8 mouse cellular contexts compared by ENCODE assay signal in the genomic region with DNA sequence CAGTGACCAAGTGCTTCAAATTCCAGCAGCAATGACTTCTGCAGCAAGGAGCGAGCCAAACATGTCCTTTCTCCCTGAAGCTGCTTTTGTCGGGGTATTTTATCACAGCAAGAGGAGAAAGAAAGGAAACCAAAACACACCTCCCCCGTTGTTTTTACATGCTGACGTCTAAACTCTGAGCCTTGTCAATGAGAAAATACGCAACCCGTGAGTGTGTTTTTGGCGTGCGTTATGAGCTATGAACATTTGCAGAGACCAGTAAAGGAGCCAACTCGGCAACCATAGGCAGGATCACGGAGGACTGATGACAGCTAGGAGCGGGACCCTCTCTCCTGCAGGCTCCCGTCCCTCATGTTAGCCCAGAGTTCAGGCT. TPM values are rescaled to one million over a fixed set of nuclear protein-coding genes. Genes with fewer than 3 reads are reported as not detected.
A peak's percentile ranks its signal among the peaks of the same experiment; 100 is the strongest.
DNase-seq lines count a peak whose midpoint lies in the region; ATAC-seq and TF ChIP-seq lines count a peak whose summit lies in the region.

No protein-coding gene starts in this region.

- TF ChIP-seq CTCF in cerebellum, adult 2 months (IDR thresholded peaks at IDR 0.05; ENCODE audit: borderline replicate concordance, insufficient read depth, low read depth, low read length), result no peak
- TF ChIP-seq CTCF in thymus, adult 2 months (IDR thresholded peaks at IDR 0.05; ENCODE audit: borderline replicate concordance, control insufficient read depth, extremely low read depth, insufficient read depth, low read length, poor library complexity), result no peak

- H3K9ac ChIP-seq in liver, embryonic 11.5 days (ENCODE audit: low read depth, low read length), result peak overlapping the region; percentile 84

- WGBS in cerebellum, adult 2 months, result under 1% methylated on average over 12 of the region's 12 CpGs
- 1% methylated on average over 12 of the region's 12 CpGs for WGBS in thymus, adult 2 months
- 4% methylated on average over 12 of the region's 12 CpGs for WGBS in liver, embryonic 11.5 days

- no peak overlapping the region for H3K27ac ChIP-seq in cerebellum, adult 2 months (ENCODE audit: insufficient read depth, low read length)
- no peak overlapping the region for H3K27ac ChIP-seq in thymus, adult 2 months (ENCODE audit: control insufficient read depth, insufficient read depth, low read length)
- peak overlapping the region; percentile 88; the same call in 1 of the 2 replicates for H3K27ac ChIP-seq in liver, embryonic 11.5 days (ENCODE audit: low read depth, low read length)

- DNase-seq in cerebellum, adult 2 months, result no peak
- DNase-seq in cerebellum, postnatal 10 days, result no peak
- DNase-seq in thymus, adult 2 months, result no peak
- no peak for DNase-seq in thymus, postnatal 4 days
- no peak for DNase-seq in liver, embryonic 11.5 days (ENCODE audit: low spot score)
- DNase-seq in adrenal gland, postnatal 36 days, result no peak
- no peak for DNase-seq in left cerebral cortex, adult 18-20 months (ENCODE audit: low spot score in 2 of 2)
- no peak for DNase-seq in left cerebral cortex, adult 11 months (ENCODE audit: low spot score)

- no peaks in the 10 kb centered on the region for H3K27me3 ChIP-seq in cerebellum, adult 2 months (ENCODE audit: control insufficient read depth, insufficient read depth, low read length)
- no peaks in the 10 kb centered on the region for H3K27me3 ChIP-seq in thymus, adult 2 months (ENCODE audit: control insufficient read depth, insufficient read depth, low read length)
- no peaks in the 10 kb centered on the region for H3K27me3 ChIP-seq in liver, embryonic 11.5 days (replicated peaks; ENCODE audit: control insufficient read depth, insufficient read depth, low read length)

- H3K36me3 ChIP-seq in thymus, adult 2 months (ENCODE audit: control insufficient read depth, insufficient read depth, low read length), result no peaks in the 10 kb centered on the region
- no peaks in the 10 kb centered on the region for H3K36me3 ChIP-seq in liver, embryonic 11.5 days (ENCODE audit: control insufficient read depth, insufficient read depth, low read length)

- peak overlapping the region; percentile 65 for H3K4me3 ChIP-seq in cerebellum, adult 2 months (replicated peaks; ENCODE audit: insufficient read depth, low read depth, low read length)
- H3K4me3 ChIP-seq in thymus, adult 2 months (ENCODE audit: control insufficient read depth, insufficient read depth, low read length), result peak overlapping the region; percentile 85
- peak overlapping the region; percentile 69 for H3K4me3 ChIP-seq in liver, embryonic 11.5 days (ENCODE audit: low read depth, low read length)

- H3K4me2 ChIP-seq in liver, embryonic 11.5 days, result peak overlapping the region; percentile 97

- H3K9me3 ChIP-seq in liver, embryonic 11.5 days (ENCODE audit: control insufficient read depth, low read length), result no peaks in the 10 kb centered on the region

- no peak for ATAC-seq in liver, embryonic 11.5 days (replicated peaks; ENCODE audit: low FRiP score)

- no peak for TF ChIP-seq POLR2A in cerebellum, adult 2 months (IDR thresholded peaks at IDR 0.05; ENCODE audit: borderline replicate concordance, insufficient read depth, low read length)
- no peak for TF ChIP-seq POLR2A in thymus, adult 2 months (IDR thresholded peaks at IDR 0.05; ENCODE audit: control insufficient read depth, extremely low read depth, insufficient read depth, low read length, poor library complexity)

- no peaks in the 10 kb centered on the region for H3K4me1 ChIP-seq in cerebellum, adult 2 months (ENCODE audit: control insufficient read depth, insufficient read depth, low read length)
- peaks cover 6% of the 10 kb centered on the region for H3K4me1 ChIP-seq in thymus, adult 2 months (replicated peaks; ENCODE audit: control insufficient read depth, insufficient read depth, low read length)
- peaks cover 8% of the 10 kb centered on the region for H3K4me1 ChIP-seq in liver, embryonic 11.5 days (replicated peaks; ENCODE audit: control insufficient read depth, insufficient read depth, low read length)

RNA-seq across cellular contexts. Expression of a gene that starts 0.8 kb away (rescaled TPM):
- 3.2 and 3.6 TPM in 2 replicates for polyA plus RNA-seq in cerebellum, adult 2 months (2012; rRNA removed)
- polyA plus RNA-seq in thymus, adult 2 months (2012; rRNA removed), result 44.8 and 68.0 TPM in 2 replicates
- polyA plus RNA-seq in liver, embryonic 11.5 days (2014; fragmentation: Nextera tagmentation; extraction: Ambion mirVana), result 56.5 and 58.8 TPM in 2 replicates
- total RNA-seq in adrenal gland, postnatal 36 days (2021), result 1 to 10 TPM; 2.9 to 4.3 TPM
- total RNA-seq in left cerebral cortex, adult 18-20 months (2021), result 1 to 10 TPM; 4.0 to 4.4 TPM

RNA-seq across cellular contexts. Expression of a gene that starts 8.5 kb away (rescaled TPM):
- polyA plus RNA-seq in cerebellum, adult 2 months (2012; rRNA removed), result 195 and 218 TPM in 2 replicates
- polyA plus RNA-seq in thymus, adult 2 months (2012; rRNA removed), result 0.08 and 0.24 TPM in 2 replicates
- not detected in 2 replicates for polyA plus RNA-seq in liver, embryonic 11.5 days (2014; fragmentation: Nextera tagmentation; extraction: Ambion mirVana)
- 1 to 10 TPM in 1 of 2 experiments, under 1 TPM in 1; 0.23 to 1.2 TPM for total RNA-seq in adrenal gland, postnatal 36 days (2021)
- 100 to 1,000 TPM in 1 of 2 experiments, 10 to 100 TPM in 1; 93.7 to 101 TPM for total RNA-seq in left cerebral cortex, adult 18-20 months (2021)

RNA-seq across cellular contexts. Expression of a gene that starts 19.6 kb away (rescaled TPM):
- polyA plus RNA-seq in cerebellum, adult 2 months (2012; rRNA removed), result 0.89 and 0.93 TPM in 2 replicates
- 4.3 and 7.0 TPM in 2 replicates for polyA plus RNA-seq in thymus, adult 2 months (2012; rRNA removed)
- polyA plus RNA-seq in liver, embryonic 11.5 days (2014; fragmentation: Nextera tagmentation; extraction: Ambion mirVana), result 0.16 and 0.56 TPM in 2 replicates
- under 1 TPM in 1 of 2 experiments, not detected in 1; 0.20 TPM for total RNA-seq in adrenal gland, postnatal 36 days (2021)
- under 1 TPM; 0.26 to 0.49 TPM for total RNA-seq in left cerebral cortex, adult 18-20 months (2021)

RNA-seq across cellular contexts. Expression of a gene that starts 31.0 kb away (rescaled TPM):
- 306 and 367 TPM in 2 replicates for polyA plus RNA-seq in cerebellum, adult 2 months (2012; rRNA removed)
- polyA plus RNA-seq in thymus, adult 2 months (2012; rRNA removed), result 3.4 and 4.6 TPM in 2 replicates
- polyA plus RNA-seq in liver, embryonic 11.5 days (2014; fragmentation: Nextera tagmentation; extraction: Ambion mirVana), result 7.1 and 7.4 TPM in 2 replicates
- total RNA-seq in adrenal gland, postnatal 36 days (2021), result 1 to 10 TPM; 2.6 to 4.3 TPM
- 100 to 1,000 TPM; 494 to 520 TPM for total RNA-seq in left cerebral cortex, adult 18-20 months (2021)

RNA-seq across cellular contexts. Expression of a gene that starts 31.1 kb away (rescaled TPM):
- polyA plus RNA-seq in cerebellum, adult 2 months (2012; rRNA removed), result 65.4 and 69.9 TPM in 2 replicates
- polyA plus RNA-seq in thymus, adult 2 months (2012; rRNA removed), result 0.93 and 1.1 TPM in 2 replicates
- 0.12 and 0.73 TPM in 2 replicates for polyA plus RNA-seq in liver, embryonic 11.5 days (2014; fragmentation: Nextera tagmentation; extraction: Ambion mirVana)
- under 1 TPM; 0.46 to 0.73 TPM for total RNA-seq in adrenal gland, postnatal 36 days (2021)
- total RNA-seq in left cerebral cortex, adult 18-20 months (2021), result 1 to 10 TPM; 2.6 to 3.0 TPM

Comparison
In these comparisons a context has a peak if more than half of its experiments do, and no peak if none do; other contexts are left out.
1. RNA of a gene that starts 8.5 kb away (polyA plus RNA-seq): 195 to 218 TPM in cerebellum, adult 2 months; 0.08 to 0.24 TPM in thymus, adult 2 months and not detected in liver, embryonic 11.5 days; every median in the first group is over 100 times any median in the second.
2. Peak in every context shown above with its lines, with median percentiles within 50 percentile points of each other: H3K4me3 ChIP-seq.